Mouse (Mus musculus) brain, embryonic 14.5 days (tissue): ENCODE data around the gene Trappc3. TPM values are rescaled to one million over a fixed set of nuclear protein-coding genes. Genes with fewer than 3 reads are reported as not detected.
"Not testable (repeated sequence)": the region's sequence is repeated elsewhere in the genome, so short reads cannot be mapped to it uniquely, and the experiment has no call there.

Experiments used
- DNase-seq: peaks from one replicate; pipeline ENCODE4 v3.0.0-alpha.2; 2011; ENCODE audit warnings: low read depth
- CTCF ChIP-seq: fragments of 200-500 bp; IDR thresholded peaks from 2 replicates; pipeline ENCODE4 v1.5.1; 2012; ENCODE audit warnings: inconsistent platforms, mild to moderate bottlenecking, moderate library complexity, borderline replicate concordance; ENCODE audit not compliant: insufficient read depth, insufficient read length; ENCODE audit errors: extremely low read depth
- POLR2A ChIP-seq: fragments of 200-500 bp; IDR thresholded peaks from 2 replicates; pipeline ENCODE4 v1.6.1; 2012; ENCODE audit warnings: mild to moderate bottlenecking, inconsistent platforms, borderline replicate concordance; ENCODE audit not compliant: poor library complexity, insufficient read depth, insufficient read length, severe bottlenecking; ENCODE audit errors: extremely low read depth
- polyA plus RNA-seq: library from polyadenylated mRNA; depleted of rRNA; stranded (reverse); fragments of >200 nt; gene quantifications from 2 replicates; pipeline ENCODE4 v1.2.3, GENCODE M21; 2012; rRNA removed

The Trappc3 gene
- polyA plus RNA-seq, result 123 and 136 TPM in 2 replicates

GRCm38 (mm10) chr4:126262119-126262807 lies at the start of gene Trappc3:
Trappc3 (plus strand) TSS chr4:126262325.
- DNase-seq, result peak; percentile 99
- TF ChIP-seq POLR2A, result peak; percentile 56; the same call in 1 of the 2 replicates
- peak; percentile 98 for TF ChIP-seq CTCF

GRCm38 (mm10) chr4:126217771-126218170 lies 44.4 kb upstream of the Trappc3 start:
- no peak for TF ChIP-seq POLR2A
- DNase-seq, result no peak

GRCm38 (mm10) chr4:126219540-126219939 lies 42.6 kb upstream of the Trappc3 start:
- DNase-seq, result not testable (repeated sequence)

GRCm38 (mm10) chr4:126220045-126220444 lies 42.1 kb upstream of the Trappc3 start:
- TF ChIP-seq POLR2A (no peak), CTCF (no peak)
- no peak for DNase-seq

GRCm38 (mm10) chr4:126222631-126223030 lies 39.5 kb upstream of the Trappc3 start:
- no peak for TF ChIP-seq CTCF
- TF ChIP-seq POLR2A, result no peak
- no peak for DNase-seq

- no peak for DNase-seq
- no peak for TF ChIP-seq POLR2A
- no peak for TF ChIP-seq CTCF
These were observed 35.5 kb upstream of the Trappc3 start for GRCm38 (mm10) chr4:126226640-126227039.

GRCm38 (mm10) chr4:126227077-126227761 lies 34.9 kb upstream of the Trappc3 start:
- TF ChIP-seq POLR2A (no peak), CTCF (peak; percentile 89)
- DNase-seq, result peak; percentile 88

GRCm38 (mm10) chr4:126228144-126228543 lies 34.0 kb upstream of the Trappc3 start:
- no peak for DNase-seq
- no peak for TF ChIP-seq CTCF
- no peak for TF ChIP-seq POLR2A

GRCm38 (mm10) chr4:126229900-126230299 lies 32.2 kb upstream of the Trappc3 start:
- no peak for DNase-seq
- no peak for TF ChIP-seq CTCF
- no peak for TF ChIP-seq POLR2A

GRCm38 (mm10) chr4:126233676-126234308 lies 28.3 kb upstream of the Trappc3 start:
- DNase-seq, result no peak
- TF ChIP-seq POLR2A (no peak), CTCF (no peak)

- DNase-seq, result no peak
- TF ChIP-seq POLR2A, result no peak
- TF ChIP-seq CTCF, result no peak
These were observed 27.5 kb upstream of the Trappc3 start for GRCm38 (mm10) chr4:126234496-126235175.
